Mouse (Mus musculus) neutrophil, adult 59 days (primary cell): ENCODE data around the gene Gm20894. TPM values are rescaled to one million over a fixed set of nuclear protein-coding genes. Genes with fewer than 3 reads are reported as not detected.

Experiments used
- total RNA-seq, 2 experiments: library from RNA; stranded (reverse); gene quantifications; 1 replicate in 1 of 2; 2 replicates in 1 of 2; pipeline ENCODE4 v1.2.4; 2023

Gene Gm20894
- not detected for total RNA-seq

GRCm38 (mm10) chrY:28271412-28271811 is at the start of gene Gm20894:
Gene Gm20894 (minus strand): TSS chrY:28271512.

